32 mouse cellular contexts compared by ENCODE assay signal in genomic region chr1:180465620-180466019, GRCm38 (mm10). TPM values are rescaled to one million over a fixed set of nuclear protein-coding genes. Genes with fewer than 3 reads are reported as not detected.
DNase-seq lines count a peak whose midpoint lies in the region; ATAC-seq and TF ChIP-seq lines count a peak whose summit lies in the region.
"Had no signal": no experiment of that assay in that cellular context is flagged by ENCODE, and none has a peak within 500 bp of the region (broad histone marks: within the 10 kb centered on the region; RNA-seq: fewer than 3 reads in every experiment).

No protein-coding gene starts in this region.

- H3K4me1 ChIP-seq in forebrain, embryonic 12.5 days = no peaks in the 10 kb centered on the region
- H3K4me1 ChIP-seq: limb, embryonic 12.5 days; liver, embryonic 15.5 days; midbrain, embryonic 12.5 days had no signal

- H3K9me3 ChIP-seq in forebrain, embryonic 12.5 days = no peaks in the 10 kb centered on the region
- H3K9me3 ChIP-seq: limb, embryonic 12.5 days; liver, embryonic 15.5 days; lung, embryonic 15.5 days; midbrain, embryonic 12.5 days had no signal

- no peak for ATAC-seq in granulocyte monocyte progenitor cell, adult 5-6 weeks (replicated peaks; ENCODE audit: poor library complexity, severe bottlenecking)
- ATAC-seq in forebrain, embryonic 12.5 days (ENCODE audit: low FRiP score) = no peak
- ATAC-seq: activated CD4-positive, CD25-positive, alpha-beta regulatory T cell, adult 4 months; intestine, postnatal 0 days had no signal

- peak; percentile 6 to 13 for DNase-seq in cerebellum, adult 18-20 months
- no peak for DNase-seq in cerebellum, postnatal 4 days (ENCODE audit: low spot score in 2 of 2)
- DNase-seq in layer of hippocampus, adult 2 months (ENCODE audit: low spot score in 2 of 2) = peak; percentile 38 to 54
- DNase-seq in layer of hippocampus, postnatal 14 days (ENCODE audit: low spot score in 2 of 2) = no peak
- DNase-seq in brain, adult 2 months (ENCODE audit: low read depth, low spot score) = peak; percentile 84
- DNase-seq in right cerebral cortex, adult 2 months (ENCODE audit: low spot score in 2 of 2) = peak; percentile 65 to 74
- DNase-seq: adrenal gland, adult 2 months; adrenal gland, postnatal 36 days; cerebellum, adult 9-10 months; gastrocnemius, postnatal 36 days; heart, adult 2 months; kidney, adult 9 months; kidney, postnatal 10 days; retina, postnatal 1 day; spleen, adult 18-20 months; thymus, postnatal 14 days had no signal

- TF ChIP-seq CTCF in layer of hippocampus, adult 2 months (conservative IDR thresholded peaks at IDR 0.05) = no peak

- 72% methylated on average over 5 of the region's 5 CpGs for WGBS in forebrain, embryonic 12.5 days

- H3K4me2 ChIP-seq in forebrain, embryonic 12.5 days = no peak overlapping the region
- H3K4me2 ChIP-seq: heart, embryonic 12.5 days; hindbrain, embryonic 14.5 days; limb, embryonic 12.5 days; liver, embryonic 15.5 days; lung, embryonic 15.5 days; midbrain, embryonic 12.5 days had no signal

- H3K27me3 ChIP-seq in forebrain, embryonic 12.5 days = no peaks in the 10 kb centered on the region
- H3K27me3 ChIP-seq: CH12.LX; liver, embryonic 15.5 days; lung, embryonic 15.5 days; midbrain, embryonic 12.5 days had no signal

- H3K27ac ChIP-seq in layer of hippocampus, adult 2 months = peak overlapping the region; percentile 88
- H3K27ac ChIP-seq in forebrain, embryonic 12.5 days = no peak overlapping the region
- H3K27ac ChIP-seq: heart, adult 2 months; hindbrain, embryonic 14.5 days; limb, embryonic 12.5 days; liver, embryonic 15.5 days; lung, embryonic 15.5 days; midbrain, embryonic 12.5 days had no signal

- no peaks in the 10 kb centered on the region for H3K36me3 ChIP-seq in forebrain, embryonic 12.5 days (replicated peaks)
- H3K36me3 ChIP-seq: heart, embryonic 12.5 days; limb, embryonic 12.5 days; liver, embryonic 15.5 days; lung, embryonic 15.5 days; midbrain, embryonic 12.5 days had no signal

- no peak overlapping the region for H3K9ac ChIP-seq in forebrain, embryonic 12.5 days
- H3K9ac ChIP-seq: heart, embryonic 12.5 days; hindbrain, embryonic 14.5 days; limb, embryonic 12.5 days; liver, embryonic 15.5 days; lung, embryonic 15.5 days; midbrain, embryonic 12.5 days had no signal

- H3K4me3 ChIP-seq in layer of hippocampus, adult 2 months = peak overlapping the region; percentile 24; the same call in 1 of the 2 replicates
- H3K4me3 ChIP-seq in forebrain, embryonic 12.5 days (replicated peaks) = no peak overlapping the region
- H3K4me3 ChIP-seq: erythroblast, embryonic 14.5 days; heart, adult 2 months; heart, embryonic 12.5 days; limb, embryonic 12.5 days; liver, embryonic 15.5 days; lung, embryonic 15.5 days; midbrain, embryonic 12.5 days had no signal

RNA-seq across cellular contexts. Expression of gene Stum, which starts 17.7 kb away (rescaled TPM):
- total RNA-seq in layer of hippocampus, adult 2 months (2021) = 100 to 1,000 TPM; 298 to 309 TPM
- total RNA-seq in layer of hippocampus, postnatal 14 days (2021) = 100 to 1,000 TPM; 263 to 281 TPM
- total RNA-seq in granulocyte monocyte progenitor cell, adult 5-6 weeks (2014; fragmentation: Nextera tagmentation) = not detected in 2 replicates
- total RNA-seq in granulocyte monocyte progenitor cell, adult 5-6 weeks (2017) = not detected in 2 replicates
- 0.44 and 0.66 TPM in 2 replicates for polyA plus RNA-seq in forebrain, embryonic 12.5 days (2016; fragmentation: Nextera tagmentation; extraction: Ambion mirVana)
- total RNA-seq: common myeloid progenitor, adult 5-6 weeks; hematopoietic stem cell, adult 5-6 weeks; megakaryocyte, adult 5-6 weeks had no signal
- polyA plus RNA-seq: activated CD4-positive, CD25-positive, alpha-beta regulatory T cell, adult 4 months; C2C12; erythroblast, embryonic 14.5 days had no signal

Comparison
In these comparisons a context has a peak if more than half of its experiments do, and no peak if none do; other contexts are left out.
1. DNase-seq: peak in cerebellum, adult 18-20 months (2 of 2), layer of hippocampus, adult 2 months (2 of 2), brain, adult 2 months (single experiment) and right cerebral cortex, adult 2 months (2 of 2); none in cerebellum, postnatal 4 days (0 of 2) and layer of hippocampus, postnatal 14 days (0 of 2).
2. RNA of gene Stum, which starts 17.7 kb away (total RNA-seq): 298 to 309 TPM in layer of hippocampus, adult 2 months and 263 to 281 TPM in layer of hippocampus, postnatal 14 days; not detected in granulocyte monocyte progenitor cell, adult 5-6 weeks; every median in the first group is over 100 times any median in the second.